In genomic region chr7:40805866-40806265, GRCm38 (mm10) we compare ENCODE assay signal across 9 mouse cellular contexts.
"Had no signal": no experiment of that assay in that cellular context is flagged by ENCODE, and none has a peak within 500 bp of the region (broad histone marks: within the 10 kb centered on the region; RNA-seq: fewer than 3 reads in every experiment).

No protein-coding gene starts in this region.

- DNase-seq: heart, postnatal 10 days; heart, postnatal 36 days; heart, postnatal 4 days; kidney, adult 11 months; kidney, adult 18-20 months; kidney, adult 8-10 months; kidney, postnatal 25 days; layer of hippocampus, adult 9-11 months; layer of hippocampus, postnatal 36 days had no signal
